11 mouse cellular contexts compared by ENCODE assay signal in genomic region chr11:117888168-117888852, GRCm38 (mm10). TPM values are rescaled to one million over a fixed set of nuclear protein-coding genes. Genes with fewer than 3 reads are reported as not detected.
DNase-seq lines count a peak whose midpoint lies in the region; ATAC-seq lines count a peak whose summit lies in the region.
"Had no signal": no experiment of that assay in that cellular context is flagged by ENCODE, and none has a peak within 500 bp of the region (broad histone marks: within the 10 kb centered on the region; RNA-seq: fewer than 3 reads in every experiment).

No protein-coding gene starts in this region.

- no peak overlapping the region for H3K9ac ChIP-seq in liver, embryonic 11.5 days (ENCODE audit: low read depth, low read length)
- no peak overlapping the region; the same call in 1 of the 2 replicates for H3K9ac ChIP-seq in forebrain, embryonic 11.5 days (ENCODE audit: low read length)
- H3K9ac ChIP-seq in limb, embryonic 11.5 days (ENCODE audit: low read length), result peak overlapping the region; percentile 43; the same call in 1 of the 2 replicates
- H3K9ac ChIP-seq in neural tube, embryonic 14.5 days (replicated peaks; ENCODE audit: low read depth, low read length), result 0 out of 2 replicates have a peak overlapping the region, but pooled peaks have one; percentile 25

- H3K4me3 ChIP-seq in liver, embryonic 11.5 days (ENCODE audit: low read depth, low read length), result no peak overlapping the region; the same call in 1 of the 2 replicates
- peak overlapping the region; percentile 17; the same call in 1 of the 2 replicates for H3K4me3 ChIP-seq in forebrain, embryonic 11.5 days (ENCODE audit: low read depth, low read length)
- H3K4me3 ChIP-seq in limb, embryonic 11.5 days (ENCODE audit: low read depth, low read length), result peak overlapping the region; percentile 24
- H3K4me3 ChIP-seq in neural tube, embryonic 14.5 days (ENCODE audit: low read depth, low read length), result no peak overlapping the region; the same call in 1 of the 2 replicates

- H3K4me1 ChIP-seq in liver, embryonic 11.5 days (replicated peaks; ENCODE audit: control insufficient read depth, insufficient read depth, low read length), result peaks cover 22% of the 10 kb centered on the region
- H3K4me1 ChIP-seq in forebrain, embryonic 11.5 days (replicated peaks; ENCODE audit: control insufficient read depth, insufficient read depth, low read length), result peaks cover 35% of the 10 kb centered on the region
- peaks cover 36% of the 10 kb centered on the region for H3K4me1 ChIP-seq in limb, embryonic 11.5 days (ENCODE audit: control insufficient read depth, insufficient read depth, low read length)
- peaks cover 27% of the 10 kb centered on the region for H3K4me1 ChIP-seq in neural tube, embryonic 14.5 days (ENCODE audit: control insufficient read depth, insufficient read depth, low read length)

- DNase-seq in liver, embryonic 11.5 days (ENCODE audit: low spot score), result no peak
- DNase-seq in liver, result no peak
- DNase-seq in forebrain, embryonic 11.5 days (ENCODE audit: low spot score), result no peak
- peak; percentile 39 for DNase-seq in limb, embryonic 11.5 days (ENCODE audit: low spot score)
- DNase-seq in adrenal gland, postnatal 10 days, result no peak
- no peak for DNase-seq in left cerebral cortex, adult 18-20 months (ENCODE audit: low spot score in 2 of 2)
- no peak for DNase-seq in frontal cortex, postnatal 36 days (ENCODE audit: low spot score in 2 of 2)
- DNase-seq: kidney, adult 18-20 months had no signal

- H3K9me3 ChIP-seq in liver, embryonic 11.5 days (ENCODE audit: control insufficient read depth, low read length), result no peaks in the 10 kb centered on the region
- H3K9me3 ChIP-seq in forebrain, embryonic 11.5 days (ENCODE audit: control insufficient read depth, low read length), result no peaks in the 10 kb centered on the region
- H3K9me3 ChIP-seq in limb, embryonic 11.5 days (ENCODE audit: control insufficient read depth, low read length), result no peaks in the 10 kb centered on the region
- no peaks in the 10 kb centered on the region for H3K9me3 ChIP-seq in neural tube, embryonic 14.5 days (ENCODE audit: control insufficient read depth, low read length)
- H3K9me3 ChIP-seq: G1E had no signal

- no peak overlapping the region for H3K27ac ChIP-seq in liver, embryonic 11.5 days (ENCODE audit: low read depth, low read length)
- 0 out of 2 replicates have a peak overlapping the region, but pooled peaks have one; percentile 6 for H3K27ac ChIP-seq in forebrain, embryonic 11.5 days (ENCODE audit: low read depth, low read length)
- H3K27ac ChIP-seq in limb, embryonic 11.5 days (replicated peaks; ENCODE audit: low read depth, low read length), result peak overlapping the region; percentile 81; the same call in 1 of the 2 replicates
- H3K27ac ChIP-seq in neural tube, embryonic 14.5 days (ENCODE audit: low read depth, low read length), result no peak overlapping the region

- WGBS in liver, embryonic 11.5 days, result 33% methylated on average over 20 of the region's 20 CpGs
- 9% methylated on average over 20 of the region's 20 CpGs for WGBS in forebrain, embryonic 11.5 days
- 7% methylated on average over 20 of the region's 20 CpGs for WGBS in limb, embryonic 11.5 days
- WGBS in neural tube, embryonic 14.5 days, result 13% methylated on average over 20 of the region's 20 CpGs

- ATAC-seq in liver, embryonic 11.5 days (replicated peaks; ENCODE audit: low FRiP score), result no peak
- no peak for ATAC-seq in forebrain, embryonic 11.5 days (replicated peaks; ENCODE audit: low FRiP score)
- no peak for ATAC-seq in limb, embryonic 11.5 days (ENCODE audit: insufficient number of reproducible peaks, low FRiP score, low TSS enrichment, low read depth)
- no peak for ATAC-seq in neural tube, embryonic 14.5 days (ENCODE audit: low read depth)

- no peaks in the 10 kb centered on the region for H3K36me3 ChIP-seq in liver, embryonic 11.5 days (ENCODE audit: control insufficient read depth, insufficient read depth, low read length)
- no peaks in the 10 kb centered on the region for H3K36me3 ChIP-seq in forebrain, embryonic 11.5 days (ENCODE audit: control insufficient read depth, insufficient read depth, low read length)
- H3K36me3 ChIP-seq in limb, embryonic 11.5 days (ENCODE audit: control insufficient read depth, insufficient read depth, low read length), result no peaks in the 10 kb centered on the region
- H3K36me3 ChIP-seq in neural tube, embryonic 14.5 days (ENCODE audit: control insufficient read depth, insufficient read depth, low read length), result no peaks in the 10 kb centered on the region
- H3K36me3 ChIP-seq: G1E had no signal

- peaks cover 28% of the 10 kb centered on the region for H3K27me3 ChIP-seq in liver, embryonic 11.5 days (replicated peaks; ENCODE audit: control insufficient read depth, insufficient read depth, low read length)
- peaks cover 49% of the 10 kb centered on the region for H3K27me3 ChIP-seq in forebrain, embryonic 11.5 days (ENCODE audit: control insufficient read depth, insufficient read depth, low read length)
- H3K27me3 ChIP-seq in limb, embryonic 11.5 days (ENCODE audit: control insufficient read depth, insufficient read depth, low read length), result 0 out of 2 replicates have a peak, but pooled peaks cover 7% of the 10 kb centered on the region
- no peaks in the 10 kb centered on the region for H3K27me3 ChIP-seq in neural tube, embryonic 14.5 days (ENCODE audit: control insufficient read depth, insufficient read depth, low read length)

- H3K4me2 ChIP-seq in liver, embryonic 11.5 days, result peak overlapping the region; percentile 56
- H3K4me2 ChIP-seq in forebrain, embryonic 11.5 days (ENCODE audit: low read depth, low read length, severe bottlenecking), result peak overlapping the region; percentile 58
- H3K4me2 ChIP-seq in limb, embryonic 11.5 days (ENCODE audit: low read depth, severe bottlenecking), result peak overlapping the region; percentile 70
- H3K4me2 ChIP-seq in neural tube, embryonic 14.5 days (ENCODE audit: low read depth, low read length), result peak overlapping the region; percentile 41; the same call in 1 of the 2 replicates

RNA-seq across cellular contexts. Expression of gene Tha1, which starts 15.0 kb away (rescaled TPM):
- 1.5 and 1.7 TPM in 2 replicates for polyA plus RNA-seq in liver, embryonic 11.5 days (2014; fragmentation: Nextera tagmentation; extraction: Ambion mirVana)
- polyA plus RNA-seq in forebrain, embryonic 11.5 days (2014; fragmentation: Nextera tagmentation; extraction: Ambion mirVana), result 3.2 and 4.0 TPM in 2 replicates
- 1.4 and 1.5 TPM in 2 replicates for polyA plus RNA-seq in limb, embryonic 11.5 days (2014; fragmentation: Nextera tagmentation; extraction: Ambion mirVana)
- 3.8 and 4.2 TPM in 2 replicates for polyA plus RNA-seq in neural tube, embryonic 14.5 days (2014; fragmentation: Nextera tagmentation; extraction: Ambion mirVana)
- total RNA-seq in adrenal gland, postnatal 10 days (2021), result 10 to 100 TPM in 1 of 2 experiments, 1 to 10 TPM in 1; 9.5 to 17.3 TPM
- 1 to 10 TPM; 2.8 to 5.0 TPM for total RNA-seq in left cerebral cortex, adult 18-20 months (2021)
- total RNA-seq: G1E had no signal
- polyA plus RNA-seq: G1E had no signal

RNA-seq across cellular contexts. Expression of gene Tmem235, which starts 27.8 kb away (rescaled TPM):
- not detected in 2 replicates for polyA plus RNA-seq in liver, embryonic 11.5 days (2014; fragmentation: Nextera tagmentation; extraction: Ambion mirVana)
- not detected in 2 replicates for polyA plus RNA-seq in forebrain, embryonic 11.5 days (2014; fragmentation: Nextera tagmentation; extraction: Ambion mirVana)
- polyA plus RNA-seq in limb, embryonic 11.5 days (2014; fragmentation: Nextera tagmentation; extraction: Ambion mirVana), result not detected in 2 replicates
- polyA plus RNA-seq in neural tube, embryonic 14.5 days (2014; fragmentation: Nextera tagmentation; extraction: Ambion mirVana), result 0.15 TPM in 1 of 2 replicates, not detected in the other
- total RNA-seq in adrenal gland, postnatal 10 days (2021), result not detected
- total RNA-seq in left cerebral cortex, adult 18-20 months (2021), result not detected
- total RNA-seq: G1E; megakaryocyte progenitor cell, adult 5-6 weeks had no signal
- polyA plus RNA-seq: G1E had no signal

RNA-seq across cellular contexts. Expression of gene Birc5, which starts 39.3 kb away (rescaled TPM):
- 430 and 440 TPM in 2 replicates for polyA plus RNA-seq in liver, embryonic 11.5 days (2014; fragmentation: Nextera tagmentation; extraction: Ambion mirVana)
- 355 and 365 TPM in 2 replicates for polyA plus RNA-seq in forebrain, embryonic 11.5 days (2014; fragmentation: Nextera tagmentation; extraction: Ambion mirVana)
- polyA plus RNA-seq in limb, embryonic 11.5 days (2014; fragmentation: Nextera tagmentation; extraction: Ambion mirVana), result 400 and 435 TPM in 2 replicates
- polyA plus RNA-seq in neural tube, embryonic 14.5 days (2014; fragmentation: Nextera tagmentation; extraction: Ambion mirVana), result 14.9 and 26.1 TPM in 2 replicates
- 10 to 100 TPM; 23.3 to 28.0 TPM for total RNA-seq in adrenal gland, postnatal 10 days (2021)
- under 1 TPM; 0.65 to 0.87 TPM for total RNA-seq in left cerebral cortex, adult 18-20 months (2021)

Comparison
In these comparisons a context has a peak if more than half of its experiments do, and no peak if none do; other contexts are left out.
1. H3K27ac ChIP-seq: peak in forebrain, embryonic 11.5 days (single experiment) and limb, embryonic 11.5 days (single experiment); none in liver, embryonic 11.5 days (single experiment) and neural tube, embryonic 14.5 days (single experiment).
2. H3K4me3 ChIP-seq: peak in forebrain, embryonic 11.5 days (single experiment) and limb, embryonic 11.5 days (single experiment); none in liver, embryonic 11.5 days (single experiment) and neural tube, embryonic 14.5 days (single experiment).
3. H3K9ac ChIP-seq: peak in limb, embryonic 11.5 days (single experiment) and neural tube, embryonic 14.5 days (single experiment); none in liver, embryonic 11.5 days (single experiment) and forebrain, embryonic 11.5 days (single experiment).
4. RNA of gene Birc5, which starts 39.3 kb away (polyA plus RNA-seq): 430 to 440 TPM in liver, embryonic 11.5 days, 400 to 435 TPM in limb, embryonic 11.5 days and 355 to 365 TPM in forebrain, embryonic 11.5 days; 14.9 to 26.1 TPM in neural tube, embryonic 14.5 days; every median in the first group is over 10 times any median in the second.
5. Peak in every context shown above with its lines, with median percentiles within 50 percentile points of each other: H3K4me2 ChIP-seq.